Mouse (Mus musculus) testis, adult 2 months (tissue): ENCODE results near the gene Nsun2. TPM values are rescaled to one million over a fixed set of nuclear protein-coding genes. Genes with fewer than 3 reads are reported as not detected.

ENCODE experiments used
- H3K27ac ChIP-seq: fragments of 200-500 bp; 2 replicates; pipeline ENCODE4 v1.5.1; 2012; ENCODE audit warnings: low read depth, low read length; ENCODE audit not compliant: control insufficient read depth, insufficient read depth
- H3K27me3 ChIP-seq: fragments of 200-500 bp; 2 replicates; pipeline ENCODE4 v1.6.1; 2012; ENCODE audit warnings: mild to moderate bottlenecking, low read length, moderate library complexity; ENCODE audit not compliant: control insufficient read depth, insufficient read depth
- H3K36me3 ChIP-seq: fragments of 200-500 bp; 2 replicates; pipeline ENCODE4 v1.6.1; 2012; ENCODE audit warnings: mild to moderate bottlenecking, low read length; ENCODE audit not compliant: control insufficient read depth, insufficient read depth
- H3K4me1 ChIP-seq: fragments of 200-500 bp; 2 replicates; pipeline ENCODE4 v1.6.1; 2012; ENCODE audit warnings: low read length; ENCODE audit not compliant: control insufficient read depth, insufficient read depth
- H3K4me3 ChIP-seq: fragments of 200-500 bp; 2 replicates; pipeline ENCODE4 v1.5.1; 2012; ENCODE audit warnings: low read depth, mild to moderate bottlenecking, low read length, moderate library complexity, mixed read lengths; ENCODE audit not compliant: control insufficient read depth
- CTCF ChIP-seq: fragments of 200-500 bp; IDR thresholded peaks from 2 replicates; pipeline ENCODE4 v1.5.1; 2012; ENCODE audit warnings: low read depth, mild to moderate bottlenecking, inconsistent platforms, low read length, moderate library complexity; ENCODE audit not compliant: control insufficient read depth, insufficient read depth, insufficient replicate concordance
- POLR2A ChIP-seq: fragments of 200-500 bp; IDR thresholded peaks from 2 replicates; pipeline ENCODE4 v1.6.1; 2012; ENCODE audit warnings: low read depth, mild to moderate bottlenecking, inconsistent platforms, low read length, moderate library complexity; ENCODE audit not compliant: control insufficient read depth
- polyA plus RNA-seq: library from polyadenylated mRNA; depleted of rRNA; stranded (reverse); fragments of >200 nt; gene quantifications from 2 replicates; pipeline ENCODE4 v1.2.3, GENCODE M21; 2012

The Nsun2 gene
- polyA plus RNA-seq, 1 experiment = 182 TPM

- Histone ChIP-seq H3K27me3 (no peaks in the 10 kb centered on the region), H3K36me3 (no peaks in the 10 kb centered on the region), H3K27ac (no peak overlapping the region), H3K4me3 (no peak overlapping the region), H3K4me1 (no peaks in the 10 kb centered on the region)
- no peak for TF ChIP-seq POLR2A
- TF ChIP-seq CTCF = no peak
Observed at GRCm38 (mm10) chr13:69583591-69583990, 50.0 kb downstream of the Nsun2 start.

GRCm38 (mm10) chr13:69585828-69586227 is 52.3 kb downstream of the Nsun2 start:
- no peak overlapping the region for H3K4me3 ChIP-seq
- H3K36me3 ChIP-seq = no peaks in the 10 kb centered on the region
- TF ChIP-seq POLR2A = no peak
- TF ChIP-seq CTCF = no peak
- H3K4me1 ChIP-seq = no peaks in the 10 kb centered on the region
- H3K27ac ChIP-seq = no peak overlapping the region
- H3K27me3 ChIP-seq = no peaks in the 10 kb centered on the region

DNA sequence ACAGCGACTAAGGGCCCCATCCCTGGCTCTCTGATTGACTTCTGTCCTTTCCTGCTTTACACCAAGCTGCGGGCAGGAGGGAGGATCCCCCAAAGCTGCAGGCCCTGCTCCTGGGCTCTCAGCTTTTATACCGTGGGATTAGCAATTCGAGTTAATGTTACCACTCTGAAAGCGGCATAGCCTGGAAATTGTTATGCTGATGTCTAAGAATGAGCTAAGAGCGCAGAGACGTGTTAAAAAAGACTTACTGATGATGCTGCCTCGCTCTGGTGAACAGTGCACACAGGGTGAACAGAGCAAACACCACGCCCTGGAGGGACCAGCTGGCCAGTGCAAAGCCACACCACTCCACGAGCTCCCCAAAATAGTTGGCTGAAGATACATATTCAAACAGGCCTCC is 52.8 kb downstream of the Nsun2 start:
- H3K4me1 ChIP-seq = no peaks in the 10 kb centered on the region
- no peak for TF ChIP-seq CTCF

DNA sequence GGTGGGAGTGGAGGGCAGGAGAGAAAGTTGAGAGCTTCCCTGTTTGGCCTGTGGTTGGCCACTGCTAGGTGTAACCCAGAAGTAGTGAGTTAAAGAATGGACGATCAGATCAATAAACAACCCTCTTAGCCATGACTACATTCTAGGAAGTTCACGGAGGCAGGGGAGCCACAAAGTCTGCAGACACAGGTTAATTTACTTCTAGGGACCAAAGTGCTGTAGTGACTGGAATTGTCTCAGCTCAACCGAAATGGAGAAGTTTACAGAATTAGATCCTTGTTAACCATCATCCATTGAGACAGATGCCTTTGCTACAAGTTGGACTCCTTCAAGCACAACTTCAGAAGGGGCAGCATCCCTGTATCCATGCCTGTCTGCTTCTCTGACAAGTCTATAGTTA is 54.3 kb downstream of the Nsun2 start:
- H3K27ac ChIP-seq = no peak overlapping the region

More for the DNA sequence above, 52.8 kb downstream of the Nsun2 start:
- H3K27me3 ChIP-seq = no peaks in the 10 kb centered on the region
- H3K4me3 ChIP-seq = no peak overlapping the region
- H3K36me3 ChIP-seq = no peaks in the 10 kb centered on the region
- no peak overlapping the region for H3K27ac ChIP-seq

DNA sequence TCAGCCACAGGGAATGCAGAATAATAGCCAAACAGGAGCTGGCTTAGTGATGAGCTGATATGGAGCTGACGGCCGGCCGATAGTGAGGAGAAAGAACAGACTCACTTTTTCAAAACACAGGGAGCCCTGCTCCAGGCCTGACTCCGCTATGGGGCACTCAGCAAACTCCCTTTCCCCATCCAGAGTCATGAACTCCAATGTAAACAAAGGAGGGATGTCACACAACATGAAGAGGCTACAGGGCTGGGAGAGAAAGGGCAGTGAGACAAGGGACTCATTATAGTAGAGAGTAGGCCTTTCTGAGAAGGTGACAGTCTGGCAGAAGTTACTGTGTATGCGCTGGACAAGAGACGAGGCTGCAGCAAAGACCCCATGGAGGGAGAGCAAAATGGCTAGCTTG is 54.7 kb downstream of the Nsun2 start:
- no peak overlapping the region for H3K4me3 ChIP-seq
- TF ChIP-seq CTCF (no peak), POLR2A (no peak)
- no peaks in the 10 kb centered on the region for H3K27me3 ChIP-seq
- no peaks in the 10 kb centered on the region for H3K36me3 ChIP-seq
- no peak overlapping the region for H3K27ac ChIP-seq
- no peaks in the 10 kb centered on the region for H3K4me1 ChIP-seq

More for the DNA sequence above, 54.3 kb downstream of the Nsun2 start:
- no peak for TF ChIP-seq CTCF
- no peak for TF ChIP-seq POLR2A
- Histone ChIP-seq H3K36me3 (no peaks in the 10 kb centered on the region), H3K4me1 (no peaks in the 10 kb centered on the region), H3K27me3 (no peaks in the 10 kb centered on the region), H3K4me3 (no peak overlapping the region)

GRCm38 (mm10) chr13:69591338-69591737 is 57.8 kb downstream of the Nsun2 start:
- no peaks in the 10 kb centered on the region for H3K36me3 ChIP-seq
- H3K27ac ChIP-seq = no peak overlapping the region
- H3K4me3 ChIP-seq = no peak overlapping the region
- H3K27me3 ChIP-seq = no peaks in the 10 kb centered on the region
- no peak for TF ChIP-seq POLR2A
- TF ChIP-seq CTCF = no peak
- H3K4me1 ChIP-seq = peaks cover 2% of the 10 kb centered on the region; the same call in 1 of the 2 replicates

GRCm38 (mm10) chr13:69592226-69592625 is 58.7 kb downstream of the Nsun2 start:
- TF ChIP-seq POLR2A (no peak), CTCF (no peak)
- no peak overlapping the region for H3K27ac ChIP-seq
- H3K4me1 ChIP-seq = peaks cover 2% of the 10 kb centered on the region; the same call in 1 of the 2 replicates
- no peaks in the 10 kb centered on the region for H3K36me3 ChIP-seq
- no peaks in the 10 kb centered on the region for H3K27me3 ChIP-seq
- H3K4me3 ChIP-seq = no peak overlapping the region

GRCm38 (mm10) chr13:69593453-69593852 is 59.9 kb downstream of the Nsun2 start:
- Histone ChIP-seq H3K27ac (no peak overlapping the region), H3K27me3 (no peaks in the 10 kb centered on the region), H3K4me1 (peaks cover 2% of the 10 kb centered on the region; the same call in 1 of the 2 replicates), H3K4me3 (no peak overlapping the region), H3K36me3 (no peaks in the 10 kb centered on the region)
- TF ChIP-seq CTCF (no peak), POLR2A (no peak)
